Mouse (Mus musculus): ENCODE results near the gene Mpp2. TPM values are rescaled to one million over a fixed set of nuclear protein-coding genes. Genes with fewer than 3 reads are reported as not detected.

The Mpp2 gene
- polyA plus RNA-seq, 1 experiment from 2014 or later: 19.8 TPM

DNA sequence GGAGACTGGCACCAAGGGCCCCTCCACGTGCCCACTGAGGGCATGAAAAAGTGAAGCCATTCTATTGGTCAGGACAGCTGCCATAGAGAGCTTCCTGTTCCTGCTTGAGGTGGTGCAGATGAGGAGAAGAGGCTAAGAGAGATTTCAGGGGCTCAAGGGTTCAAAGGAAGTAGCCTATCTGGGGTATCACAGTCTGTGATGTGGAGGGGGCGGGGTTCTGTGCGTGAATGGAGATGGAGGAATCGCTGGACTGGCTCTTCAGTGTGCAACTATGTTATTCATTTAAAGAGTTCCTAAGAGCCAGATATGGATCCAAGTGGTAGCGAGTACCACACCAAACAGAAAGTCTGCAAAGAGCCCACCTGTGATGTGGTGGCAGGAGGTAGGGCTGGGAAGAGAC is 8.1 kb upstream of the Mpp2 start:
- 72% methylated on average over 5 of the region's 5 CpGs for WGBS
- H3K4me1 ChIP-seq: peaks cover 15% of the 10 kb centered on the region
- no peaks in the 10 kb centered on the region for H3K9me3 ChIP-seq (replicated peaks)
- H3K4me3 ChIP-seq: peak overlapping the region; percentile 21; the same call in 1 of the 2 replicates
- no peaks in the 10 kb centered on the region for H3K36me3 ChIP-seq (ENCODE audit: poor library complexity, severe bottlenecking)
- peak overlapping the region; percentile 56 for H3K4me2 ChIP-seq
- no peak overlapping the region for H3K27ac ChIP-seq
- ATAC-seq: no peak; the same call in 1 of the 2 replicates
- H3K9ac ChIP-seq: no peak overlapping the region
- H3K27me3 ChIP-seq: peaks cover 21% of the 10 kb centered on the region

DNA sequence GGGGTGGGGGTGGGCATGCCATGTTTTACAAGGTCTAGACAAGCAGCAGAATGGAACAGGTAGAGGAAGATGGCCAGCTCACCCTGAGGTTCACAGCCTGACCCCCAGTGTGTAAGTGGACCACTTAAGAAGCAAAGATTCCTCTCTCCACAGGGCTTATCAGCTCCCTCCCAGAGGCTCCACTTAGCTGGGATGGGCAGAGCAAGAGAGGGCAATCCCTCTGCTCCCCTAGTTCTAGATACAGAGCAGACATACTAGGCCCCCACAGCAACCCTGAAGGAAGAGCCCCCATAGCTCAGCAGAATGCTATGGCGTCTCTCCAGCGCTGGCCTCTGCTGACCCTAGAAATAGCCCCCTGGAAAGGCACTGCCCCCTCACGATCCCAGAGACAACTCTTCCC is 7.4 kb upstream of the Mpp2 start:
- Histone ChIP-seq H3K4me1 (peaks cover 15% of the 10 kb centered on the region), H3K9me3 (replicated peaks) (no peaks in the 10 kb centered on the region), H3K27ac (no peak overlapping the region), H3K27me3 (peaks cover 14% of the 10 kb centered on the region; the same call in 1 of the 2 replicates), H3K4me2 (no peak overlapping the region), H3K36me3 (ENCODE audit: poor library complexity, severe bottlenecking) (no peaks in the 10 kb centered on the region), H3K4me3 (no peak overlapping the region), H3K9ac (no peak overlapping the region)
- no peak for ATAC-seq
- 71% methylated on average over 3 of the region's 3 CpGs for WGBS

DNA sequence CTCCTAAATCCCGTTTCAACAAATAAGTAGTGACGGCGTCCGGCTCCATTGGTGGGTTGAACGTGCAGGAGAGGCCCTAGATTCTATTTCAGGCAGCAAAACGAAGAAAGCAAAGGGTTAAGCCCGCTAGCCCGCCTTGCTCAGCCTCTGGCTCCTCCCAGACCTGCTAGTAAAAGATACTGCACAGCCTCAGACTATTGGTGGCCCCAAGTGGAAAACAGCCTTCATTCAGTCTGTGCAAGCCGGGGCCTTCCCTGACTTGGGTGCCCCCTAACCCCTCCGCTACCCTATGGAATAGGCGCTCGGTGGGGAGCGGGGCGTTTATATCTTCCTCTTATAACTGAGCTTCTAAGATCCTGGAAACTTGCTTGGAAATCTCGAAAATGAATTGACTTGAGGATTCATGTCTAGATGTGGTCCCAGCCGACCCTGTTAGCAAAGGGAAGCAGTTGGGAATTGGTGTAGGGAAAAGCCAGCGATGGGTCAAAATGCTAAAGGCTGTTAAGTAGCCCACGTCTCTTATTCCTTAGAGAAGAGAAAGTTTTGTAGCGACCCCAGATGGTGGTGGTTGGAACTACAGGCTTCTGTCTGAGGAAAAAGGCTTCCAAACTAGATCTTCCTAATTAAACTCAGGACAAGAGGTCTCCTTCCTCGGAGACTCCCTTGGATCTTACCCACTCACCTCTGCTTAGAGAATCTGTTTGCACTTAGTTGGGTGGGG is 933 bp upstream of the Mpp2 start:
- no peaks in the 10 kb centered on the region for H3K27me3 ChIP-seq
- H3K4me2 ChIP-seq: peak overlapping the region; percentile 85
- peak; percentile 54 for ATAC-seq
- peaks cover 5% of the 10 kb centered on the region for H3K36me3 ChIP-seq (ENCODE audit: poor library complexity, severe bottlenecking)
- peak overlapping the region; percentile 84 for H3K9ac ChIP-seq
- peak overlapping the region; percentile 99 for H3K27ac ChIP-seq
- H3K9me3 ChIP-seq (replicated peaks): no peaks in the 10 kb centered on the region
- H3K4me3 ChIP-seq: peak overlapping the region; percentile 78
- under 1% methylated on average over 20 of the region's 20 CpGs for WGBS
- H3K4me1 ChIP-seq: peaks cover 38% of the 10 kb centered on the region

DNA sequence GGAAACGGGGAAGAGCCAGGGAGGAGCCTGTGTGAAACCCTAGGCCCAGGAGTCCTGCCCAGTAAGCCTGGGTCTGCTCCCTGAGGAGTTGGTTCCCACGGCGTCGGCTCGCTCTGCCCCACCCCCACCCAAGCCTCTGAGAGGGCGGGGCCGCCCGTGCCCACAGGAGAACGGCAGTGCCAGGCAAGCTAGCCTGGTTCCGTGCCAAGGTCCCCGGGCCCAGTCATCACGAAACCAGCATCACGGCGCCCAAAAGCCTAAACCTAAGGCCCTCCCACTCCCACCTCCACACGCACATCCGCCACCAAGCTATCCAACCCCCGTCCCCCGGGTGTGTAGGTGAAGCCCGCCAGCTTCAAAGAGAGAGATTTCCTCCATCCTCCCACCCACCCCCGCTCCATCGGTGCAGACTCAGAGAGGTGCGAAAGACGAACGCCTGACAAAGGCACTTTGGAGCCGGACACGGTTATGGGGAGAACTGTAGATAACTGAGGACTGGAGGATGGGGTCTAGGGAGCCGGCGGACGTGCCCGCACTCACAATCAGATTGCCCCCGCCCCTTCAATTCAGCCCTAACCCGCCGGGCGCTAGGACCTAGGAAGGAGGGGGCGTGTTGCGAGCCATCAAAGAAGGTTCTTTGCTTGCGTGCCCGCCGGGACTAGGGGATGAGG is 1.1 kb downstream of the Mpp2 start:
- Histone ChIP-seq H3K9ac (peak overlapping the region; percentile 84), H3K9me3 (replicated peaks) (no peaks in the 10 kb centered on the region), H3K4me2 (peak overlapping the region; percentile 85), H3K27ac (peak overlapping the region; percentile 99), H3K4me3 (peak overlapping the region; percentile 78), H3K36me3 (ENCODE audit: poor library complexity, severe bottlenecking) (peaks cover 17% of the 10 kb centered on the region), H3K27me3 (no peaks in the 10 kb centered on the region), H3K4me1 (peaks cover 50% of the 10 kb centered on the region)
- under 1% methylated on average over 38 of the region's 39 CpGs for WGBS
- peak; percentile 85 for ATAC-seq

DNA sequence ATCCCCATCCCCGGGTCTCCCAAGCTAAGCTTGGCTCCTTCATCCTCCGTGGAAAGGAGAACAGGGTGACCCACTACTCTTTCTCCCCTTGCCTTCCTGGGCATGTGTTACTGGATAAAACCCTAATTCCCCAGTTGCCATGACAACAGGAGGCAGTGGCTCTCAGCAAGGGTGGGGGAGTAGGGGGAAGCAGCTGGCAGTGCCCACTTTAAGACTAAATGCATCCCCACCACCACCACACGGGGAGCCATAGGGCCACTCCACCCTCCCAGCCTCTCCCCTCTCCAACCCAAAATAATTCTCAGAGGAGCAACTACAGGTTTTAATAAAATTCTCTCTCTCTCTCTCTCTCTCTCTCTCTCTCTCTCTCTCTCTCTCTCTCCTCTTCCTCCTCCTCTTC is 2.0 kb downstream of the Mpp2 start:
- peak overlapping the region; percentile 99 for H3K27ac ChIP-seq
- H3K27me3 ChIP-seq: no peaks in the 10 kb centered on the region
- peak overlapping the region; percentile 78 for H3K4me3 ChIP-seq
- H3K4me2 ChIP-seq: peak overlapping the region; percentile 85
- H3K36me3 ChIP-seq (ENCODE audit: poor library complexity, severe bottlenecking): peaks cover 17% of the 10 kb centered on the region
- H3K9ac ChIP-seq: peak overlapping the region; percentile 84
- H3K9me3 ChIP-seq (replicated peaks): no peaks in the 10 kb centered on the region
- 0% methylated on average over 3 of the region's 3 CpGs for WGBS
- ATAC-seq: no peak
- peaks cover 59% of the 10 kb centered on the region for H3K4me1 ChIP-seq

DNA sequence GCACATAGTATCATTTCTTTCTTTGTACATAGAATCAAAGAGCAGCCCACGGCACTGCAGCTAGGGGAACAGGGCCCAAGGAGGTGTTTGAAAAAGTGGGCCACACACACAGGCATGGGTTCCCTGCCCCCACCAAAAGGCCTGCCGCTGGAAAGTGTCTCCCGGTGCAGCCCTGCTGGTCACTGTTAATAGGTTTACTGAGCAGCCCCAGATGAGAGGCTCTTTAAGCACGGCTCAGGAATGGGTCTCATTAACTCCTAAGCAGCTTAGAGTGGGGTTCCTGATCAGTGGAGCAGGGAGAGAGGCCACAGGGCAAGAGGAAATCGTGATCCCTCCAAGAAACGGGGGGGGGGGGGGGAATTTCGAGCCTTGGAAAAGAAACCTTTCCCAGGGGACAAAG is 4.2 kb downstream of the Mpp2 start:
- no peaks in the 10 kb centered on the region for H3K9me3 ChIP-seq (replicated peaks)
- H3K36me3 ChIP-seq (ENCODE audit: poor library complexity, severe bottlenecking): peaks cover 29% of the 10 kb centered on the region
- no peak overlapping the region for H3K4me2 ChIP-seq
- no peak overlapping the region for H3K4me3 ChIP-seq
- H3K27ac ChIP-seq: no peak overlapping the region
- peaks cover 56% of the 10 kb centered on the region for H3K4me1 ChIP-seq
- WGBS: 9% methylated on average over 7 of the region's 7 CpGs
- no peaks in the 10 kb centered on the region for H3K27me3 ChIP-seq
- ATAC-seq: no peak
- no peak overlapping the region for H3K9ac ChIP-seq

DNA sequence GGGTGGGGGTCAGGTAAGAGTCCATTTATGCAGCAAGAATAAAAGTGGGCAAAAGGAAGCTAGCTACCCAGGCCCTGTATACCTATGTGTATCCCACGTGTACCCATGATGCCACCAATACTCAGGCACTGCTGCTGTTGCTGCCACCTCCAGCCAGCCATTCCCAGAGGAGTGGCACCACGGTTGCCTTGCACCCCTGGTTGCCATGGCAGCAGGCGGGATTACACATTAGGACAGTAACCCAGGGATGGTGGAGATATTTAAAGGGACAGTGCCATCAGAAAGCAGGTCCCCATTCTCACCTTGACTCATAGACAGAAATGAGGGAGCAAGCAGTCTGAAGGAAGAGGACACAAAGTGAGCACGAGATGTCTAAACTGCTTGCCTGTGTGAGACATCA is 5.1 kb downstream of the Mpp2 start:
- Histone ChIP-seq H3K9ac (no peak overlapping the region), H3K9me3 (replicated peaks) (no peaks in the 10 kb centered on the region), H3K36me3 (ENCODE audit: poor library complexity, severe bottlenecking) (peaks cover 39% of the 10 kb centered on the region), H3K4me1 (peaks cover 50% of the 10 kb centered on the region), H3K27ac (no peak overlapping the region), H3K27me3 (no peaks in the 10 kb centered on the region), H3K4me2 (peak overlapping the region; percentile 87), H3K4me3 (no peak overlapping the region)
- WGBS: 46% methylated on average over 4 of the region's 4 CpGs
- ATAC-seq: no peak

DNA sequence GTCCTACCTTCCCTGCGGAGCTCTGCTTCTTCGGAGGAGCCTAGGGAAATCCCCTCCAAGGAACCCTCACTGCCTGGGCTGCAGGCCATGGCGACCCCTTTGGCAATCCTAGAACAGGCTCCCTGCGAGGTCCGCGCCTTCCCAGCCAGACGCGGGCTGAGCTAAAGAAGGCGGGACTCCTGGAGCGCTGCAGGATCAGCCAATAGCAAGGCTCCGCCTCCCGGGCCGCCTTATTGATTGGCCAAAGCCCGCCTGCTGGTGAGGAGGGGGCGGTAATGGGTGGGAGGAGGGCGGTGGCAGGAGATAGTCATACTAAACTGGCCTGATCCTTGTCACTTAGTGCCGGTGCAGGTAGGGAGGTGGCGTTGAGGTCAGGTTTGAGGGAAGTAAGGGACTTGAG is 6.0 kb downstream of the Mpp2 start:
- Histone ChIP-seq H3K4me2 (peak overlapping the region; percentile 87), H3K36me3 (ENCODE audit: poor library complexity, severe bottlenecking) (peaks cover 45% of the 10 kb centered on the region), H3K9me3 (replicated peaks) (no peaks in the 10 kb centered on the region), H3K27me3 (no peaks in the 10 kb centered on the region), H3K27ac (no peak overlapping the region; the same call in 1 of the 2 replicates), H3K4me1 (peaks cover 50% of the 10 kb centered on the region), H3K9ac (peak overlapping the region; percentile 65), H3K4me3 (peak overlapping the region; percentile 41)
- WGBS: under 1% methylated on average over 18 of the region's 18 CpGs
- ATAC-seq: peak; percentile 85

DNA sequence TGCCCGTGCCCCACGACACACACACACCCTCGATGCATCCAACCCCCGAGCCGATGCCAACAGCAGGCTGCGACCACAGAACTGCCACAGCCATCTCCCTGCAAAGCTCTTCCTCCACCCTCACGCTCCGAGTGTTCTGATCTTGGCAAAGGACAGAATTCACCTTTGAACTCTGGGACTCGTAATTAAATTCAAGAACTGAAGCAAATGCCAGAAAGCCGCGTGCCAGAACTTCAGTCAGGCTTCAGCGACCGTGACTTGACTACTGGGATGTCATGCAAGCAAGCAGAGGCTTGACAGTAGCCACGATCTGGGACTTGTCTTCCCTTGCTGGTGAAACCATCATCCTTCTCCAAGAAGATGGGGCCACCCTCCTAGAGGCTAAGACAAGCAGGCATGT is 14.6 kb downstream of the Mpp2 start:
- peaks cover 17% of the 10 kb centered on the region; the same call in 1 of the 2 replicates for H3K4me1 ChIP-seq
- no peak overlapping the region for H3K4me2 ChIP-seq
- no peak for ATAC-seq
- H3K36me3 ChIP-seq (ENCODE audit: poor library complexity, severe bottlenecking): peaks cover 46% of the 10 kb centered on the region
- H3K27me3 ChIP-seq: no peaks in the 10 kb centered on the region
- H3K9ac ChIP-seq: no peak overlapping the region
- WGBS: 83% methylated on average over 14 of the region's 14 CpGs
- H3K4me3 ChIP-seq: no peak overlapping the region
- H3K27ac ChIP-seq: no peak overlapping the region
- H3K9me3 ChIP-seq (replicated peaks): no peaks in the 10 kb centered on the region

DNA sequence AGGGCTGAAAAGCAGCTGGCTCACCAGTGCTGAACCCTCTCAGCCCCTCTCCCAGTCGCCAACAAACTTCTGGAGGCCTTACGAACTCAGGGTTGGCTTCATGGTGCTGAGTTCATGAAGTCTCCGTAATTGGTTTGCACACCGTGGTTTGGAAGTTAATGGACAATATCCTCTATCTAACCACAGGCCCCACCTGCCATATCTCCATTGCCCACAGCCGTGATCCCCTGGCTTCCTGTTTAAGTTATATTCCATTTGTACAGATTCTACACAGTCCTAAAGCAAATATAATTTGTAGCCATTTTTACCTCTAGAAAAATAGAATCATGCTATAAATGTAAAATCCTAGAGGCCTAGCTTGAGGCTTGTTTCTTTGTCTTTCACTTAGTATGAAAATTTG is 15.6 kb downstream of the Mpp2 start:
- no peaks in the 10 kb centered on the region for H3K27me3 ChIP-seq
- H3K4me3 ChIP-seq: no peak overlapping the region
- WGBS: 88% methylated on average over 5 of the region's 5 CpGs
- no peak overlapping the region for H3K9ac ChIP-seq
- no peak overlapping the region for H3K4me2 ChIP-seq
- H3K9me3 ChIP-seq (replicated peaks): no peaks in the 10 kb centered on the region
- peaks cover 39% of the 10 kb centered on the region for H3K36me3 ChIP-seq (ENCODE audit: poor library complexity, severe bottlenecking)
- peaks cover 17% of the 10 kb centered on the region; the same call in 1 of the 2 replicates for H3K4me1 ChIP-seq
- no peak overlapping the region for H3K27ac ChIP-seq
- no peak for ATAC-seq

DNA sequence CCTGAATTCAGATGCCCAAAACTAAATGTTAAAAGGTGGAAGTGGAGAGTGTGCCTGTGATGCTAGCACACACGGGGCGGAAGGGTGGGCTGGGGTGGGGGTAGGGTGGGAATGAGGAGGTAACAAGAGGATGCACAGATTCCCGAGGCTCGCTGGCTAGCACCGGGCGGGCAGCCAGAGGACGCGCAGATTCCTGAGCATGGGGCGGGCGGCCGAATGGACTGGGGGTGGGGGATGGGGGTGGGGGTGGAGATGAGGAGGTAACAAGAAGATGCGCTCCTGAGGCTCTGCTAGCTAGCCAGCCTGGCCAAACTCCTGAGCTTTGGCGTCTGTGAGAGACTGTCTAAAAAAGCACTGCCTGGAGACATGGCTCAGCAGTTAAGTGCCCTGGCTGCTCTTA is 17.9 kb downstream of the Mpp2 start:
- ATAC-seq: no peak
- no peaks in the 10 kb centered on the region for H3K9me3 ChIP-seq (replicated peaks)
- peak overlapping the region; percentile 30 for H3K4me2 ChIP-seq
- H3K4me3 ChIP-seq: no peak overlapping the region
- H3K9ac ChIP-seq: peak overlapping the region; percentile 28; the same call in 1 of the 2 replicates
- WGBS: 6% methylated on average over 9 of the region's 13 CpGs
- H3K36me3 ChIP-seq (ENCODE audit: poor library complexity, severe bottlenecking): peaks cover 18% of the 10 kb centered on the region; the same call in 1 of the 2 replicates
- peak overlapping the region; percentile 37; the same call in 1 of the 2 replicates for H3K27ac ChIP-seq
- H3K27me3 ChIP-seq: no peaks in the 10 kb centered on the region
- H3K4me1 ChIP-seq: peaks cover 17% of the 10 kb centered on the region; the same call in 1 of the 2 replicates

DNA sequence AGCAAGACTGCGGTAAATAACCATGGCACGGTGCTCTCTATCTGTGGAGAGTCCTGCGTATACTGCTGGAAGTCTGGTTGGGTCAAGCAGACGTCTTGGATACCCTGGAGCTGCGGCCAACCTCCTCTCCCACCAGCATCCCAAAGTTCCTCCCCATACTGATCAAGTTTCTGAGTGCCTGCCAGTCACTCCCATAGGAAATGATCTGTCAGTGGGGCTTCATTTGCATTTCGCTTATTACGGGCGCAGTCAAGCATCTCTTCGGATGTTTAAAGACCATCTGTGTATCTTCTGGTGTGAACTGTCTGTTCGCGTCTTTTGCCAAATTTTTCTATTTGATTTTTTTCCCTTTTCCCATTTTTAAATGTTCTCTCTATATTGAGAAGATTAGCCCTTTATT is 18.7 kb downstream of the Mpp2 start:
- Histone ChIP-seq H3K36me3 (ENCODE audit: poor library complexity, severe bottlenecking) (peaks cover 11% of the 10 kb centered on the region; the same call in 1 of the 2 replicates), H3K4me3 (no peak overlapping the region), H3K9me3 (replicated peaks) (no peaks in the 10 kb centered on the region), H3K9ac (no peak overlapping the region), H3K27ac (no peak overlapping the region), H3K27me3 (no peaks in the 10 kb centered on the region), H3K4me1 (peaks cover 17% of the 10 kb centered on the region; the same call in 1 of the 2 replicates), H3K4me2 (no peak overlapping the region)
- 62% methylated on average over 11 of the region's 11 CpGs for WGBS
- ATAC-seq: no peak; the same call in 1 of the 2 replicates

Data from forebrain, embryonic 13.5 days (tissue).